13 mouse cellular contexts compared by ENCODE assay signal in the genomic region with DNA sequence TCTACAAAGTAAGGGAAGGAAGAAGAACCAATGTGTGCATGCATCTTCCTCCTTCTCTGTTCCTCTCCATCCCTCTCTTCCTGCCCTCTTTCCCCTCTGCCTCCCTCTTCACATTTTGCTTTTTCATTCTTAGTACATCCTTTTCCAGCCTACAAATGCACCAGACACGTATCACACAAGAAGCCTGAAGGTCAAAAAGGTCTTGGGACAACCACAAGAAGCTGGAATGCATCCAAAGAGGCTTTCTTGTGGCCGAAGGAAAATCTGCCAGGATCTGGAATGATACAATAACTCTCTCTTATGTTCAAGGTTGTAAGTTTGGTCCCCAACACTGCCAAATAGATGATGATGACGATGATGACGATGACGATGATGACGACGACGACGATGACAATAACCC.
DNase-seq lines count a peak whose midpoint lies in the region; ATAC-seq and TF ChIP-seq lines count a peak whose summit lies in the region.
"Had no signal": no experiment of that assay in that cellular context is flagged by ENCODE, and none has a peak within 500 bp of the region (broad histone marks: within the 10 kb centered on the region; RNA-seq: fewer than 3 reads in every experiment).

No protein-coding gene starts in this region.

- DNase-seq in frontal cortex, postnatal 10 days (ENCODE audit: low spot score in 2 of 2): no peak
- DNase-seq in layer of hippocampus, adult 2 months (ENCODE audit: low spot score in 2 of 2): no peak
- no peak for DNase-seq in layer of hippocampus, adult 18-20 months (ENCODE audit: low spot score in 2 of 2)
- no peak for DNase-seq in thymus, postnatal 25 days

- peaks cover 9% of the 10 kb centered on the region for H3K4me1 ChIP-seq in cortical plate, adult 2 months (ENCODE audit: control insufficient read depth, insufficient read depth, low read length)
- no peaks in the 10 kb centered on the region; the same call in 1 of the 2 replicates for H3K4me1 ChIP-seq in stomach, embryonic 15.5 days

- no peak for TF ChIP-seq POLR2A in cortical plate, adult 2 months (IDR thresholded peaks at IDR 0.05; ENCODE audit: extremely low read depth, insufficient read depth, low read length)

- peak overlapping the region; percentile 93 for H3K27ac ChIP-seq in layer of hippocampus, adult 2 months
- H3K27ac ChIP-seq in cortical plate, adult 2 months (ENCODE audit: insufficient read depth, low read length): peak overlapping the region; percentile 18; the same call in 1 of the 2 replicates
- peak overlapping the region; percentile 31; the same call in 1 of the 2 replicates for H3K27ac ChIP-seq in stomach, embryonic 15.5 days
- H3K27ac ChIP-seq: embryonic facial prominence, embryonic 13.5 days; heart, embryonic 13.5 days; limb, embryonic 15.5 days had no signal

- no peaks in the 10 kb centered on the region for H3K9me3 ChIP-seq in stomach, embryonic 15.5 days
- H3K9me3 ChIP-seq: embryonic facial prominence, embryonic 13.5 days; heart, embryonic 13.5 days; limb, embryonic 15.5 days had no signal

- no peak for TF ChIP-seq CTCF in layer of hippocampus, adult 2 months (conservative IDR thresholded peaks at IDR 0.05)
- TF ChIP-seq CTCF in cortical plate, adult 2 months (IDR thresholded peaks at IDR 0.05; ENCODE audit: extremely low read depth, insufficient read depth, low read length): no peak

- ATAC-seq in frontal cortex, adult (ENCODE audit: low TSS enrichment): peak; percentile 35; the same call in 1 of the 2 replicates
- no peak for ATAC-seq in stomach, embryonic 15.5 days (ENCODE audit: insufficient read depth, low FRiP score, low read depth)

- H3K4me2 ChIP-seq in stomach, embryonic 15.5 days: no peak overlapping the region
- H3K4me2 ChIP-seq: embryonic facial prominence, embryonic 13.5 days; heart, embryonic 13.5 days; limb, embryonic 15.5 days; midbrain, embryonic 11.5 days had no signal

- no peak overlapping the region for H3K9ac ChIP-seq in stomach, embryonic 15.5 days
- H3K9ac ChIP-seq: embryonic facial prominence, embryonic 13.5 days; heart, embryonic 13.5 days; limb, embryonic 15.5 days; liver, postnatal 0 days had no signal

- H3K27me3 ChIP-seq in stomach, embryonic 15.5 days (replicated peaks): no peaks in the 10 kb centered on the region
- H3K27me3 ChIP-seq: embryonic facial prominence, embryonic 13.5 days; heart, embryonic 13.5 days; limb, embryonic 15.5 days had no signal

- WGBS in stomach, embryonic 15.5 days: 83% methylated on average over 9 of the region's 9 CpGs

- no peak overlapping the region for H3K4me3 ChIP-seq in layer of hippocampus, adult 2 months
- H3K4me3 ChIP-seq in cortical plate, adult 2 months (ENCODE audit: insufficient read depth, low read length): no peak overlapping the region
- no peak overlapping the region for H3K4me3 ChIP-seq in stomach, embryonic 15.5 days (replicated peaks)
- H3K4me3 ChIP-seq: embryonic facial prominence, embryonic 13.5 days; heart, embryonic 13.5 days; limb, embryonic 15.5 days; myocyte had no signal

- no peaks in the 10 kb centered on the region for H3K36me3 ChIP-seq in stomach, embryonic 15.5 days
- H3K36me3 ChIP-seq: embryonic facial prominence, embryonic 13.5 days; heart, embryonic 13.5 days; limb, embryonic 15.5 days had no signal

Comparison
In these comparisons a context has a peak if more than half of its experiments do, and no peak if none do; other contexts are left out.
1. H3K27ac ChIP-seq: peak in every context shown above with its lines; median percentile 93 in layer of hippocampus, adult 2 months; 31 in stomach, embryonic 15.5 days; 18 in cortical plate, adult 2 months.